13 mouse cellular contexts compared by ENCODE assay signal in the genomic region with DNA sequence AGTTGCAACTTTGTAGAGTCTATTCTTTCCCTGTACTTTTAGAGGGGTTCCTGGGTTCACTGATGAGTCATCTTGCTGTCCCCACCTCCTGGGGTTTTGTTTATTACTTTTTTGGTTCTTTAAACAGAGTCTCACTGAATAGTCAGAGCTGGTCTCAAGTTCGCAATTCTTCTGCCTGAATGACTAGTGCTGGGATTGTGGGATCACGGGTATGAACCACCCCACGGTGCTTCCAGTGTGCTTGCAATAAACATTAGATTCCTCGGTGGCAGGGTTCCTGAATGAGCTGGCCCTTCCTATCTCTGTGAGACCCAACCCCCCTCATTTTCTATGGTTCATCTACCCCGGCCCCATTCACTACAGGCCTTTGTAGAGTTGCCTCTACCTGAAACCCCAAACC. TPM values are rescaled to one million over a fixed set of nuclear protein-coding genes. Genes with fewer than 3 reads are reported as not detected.
DNase-seq lines count a peak whose midpoint lies in the region; ATAC-seq lines count a peak whose summit lies in the region.
"Had no signal": no experiment of that assay in that cellular context is flagged by ENCODE, and none has a peak within 500 bp of the region (broad histone marks: within the 10 kb centered on the region; RNA-seq: fewer than 3 reads in every experiment).

No protein-coding gene starts in this region.

- no peak overlapping the region for H3K27ac ChIP-seq in heart, embryonic 12.5 days (ENCODE audit: poor library complexity, severe bottlenecking)
- H3K27ac ChIP-seq in kidney, embryonic 16.5 days (ENCODE audit: low read length): peak overlapping the region; percentile 81; the same call in 1 of the 2 replicates
- no peak overlapping the region for H3K27ac ChIP-seq in midbrain, embryonic 11.5 days (ENCODE audit: low read depth, low read length)
- H3K27ac ChIP-seq: hindbrain, embryonic 14.5 days; liver, embryonic 15.5 days; neural tube, embryonic 12.5 days had no signal

- DNase-seq in heart, adult 11 months: peak; percentile 90
- no peak for DNase-seq in kidney, postnatal 10 days
- DNase-seq in A20 (ENCODE audit: low read depth, low spot score): peak; percentile 56
- peak; percentile 79 for DNase-seq in NIH3T3 (ENCODE audit: low read depth)
- no peak for DNase-seq in midbrain, embryonic 11.5 days (ENCODE audit: low spot score, missing footprints)
- DNase-seq in ovary, postnatal 36 days (ENCODE audit: low spot score): no peak
- DNase-seq: left cerebral cortex, postnatal 4 days had no signal

- H3K9me3 ChIP-seq in heart, embryonic 12.5 days (replicated peaks): no peaks in the 10 kb centered on the region
- no peaks in the 10 kb centered on the region for H3K9me3 ChIP-seq in kidney, embryonic 16.5 days (ENCODE audit: low read length)
- no peaks in the 10 kb centered on the region for H3K9me3 ChIP-seq in midbrain, embryonic 11.5 days (ENCODE audit: control insufficient read depth, low read length)
- H3K9me3 ChIP-seq: liver, embryonic 15.5 days; midbrain, embryonic 15.5 days; neural tube, embryonic 12.5 days had no signal

- no peaks in the 10 kb centered on the region for H3K27me3 ChIP-seq in heart, embryonic 12.5 days (replicated peaks)
- no peaks in the 10 kb centered on the region for H3K27me3 ChIP-seq in kidney, embryonic 16.5 days (ENCODE audit: insufficient read depth, low read length)
- H3K27me3 ChIP-seq in midbrain, embryonic 11.5 days (ENCODE audit: control insufficient read depth, insufficient read depth, low read length): no peaks in the 10 kb centered on the region
- H3K27me3 ChIP-seq: midbrain, embryonic 15.5 days; neural tube, embryonic 12.5 days had no signal

- H3K9ac ChIP-seq in heart, embryonic 12.5 days: no peak overlapping the region
- no peak overlapping the region for H3K9ac ChIP-seq in kidney, embryonic 16.5 days (replicated peaks; ENCODE audit: low read length)
- no peak overlapping the region for H3K9ac ChIP-seq in midbrain, embryonic 11.5 days (ENCODE audit: low read length)

- no peak overlapping the region for H3K4me3 ChIP-seq in heart, embryonic 12.5 days
- no peak overlapping the region for H3K4me3 ChIP-seq in kidney, embryonic 16.5 days (ENCODE audit: low read length)
- H3K4me3 ChIP-seq in midbrain, embryonic 11.5 days (ENCODE audit: low read depth, low read length): no peak overlapping the region
- H3K4me3 ChIP-seq: liver, embryonic 15.5 days; midbrain, embryonic 15.5 days had no signal

- peaks cover 34% of the 10 kb centered on the region for H3K36me3 ChIP-seq in heart, embryonic 12.5 days
- peaks cover 32% of the 10 kb centered on the region for H3K36me3 ChIP-seq in kidney, embryonic 16.5 days (ENCODE audit: insufficient read depth, low read length)
- H3K36me3 ChIP-seq in midbrain, embryonic 11.5 days (ENCODE audit: control insufficient read depth, insufficient read depth, low read length): peaks cover 23% of the 10 kb centered on the region

- no peak for ATAC-seq in heart, embryonic 12.5 days (ENCODE audit: insufficient number of reproducible peaks, low FRiP score)
- ATAC-seq in kidney, embryonic 16.5 days (ENCODE audit: low FRiP score, low TSS enrichment): no peak
- ATAC-seq in midbrain, embryonic 11.5 days (ENCODE audit: low FRiP score): no peak

- peaks cover 15% of the 10 kb centered on the region for H3K4me1 ChIP-seq in heart, embryonic 12.5 days (replicated peaks)
- H3K4me1 ChIP-seq in kidney, embryonic 16.5 days (ENCODE audit: insufficient read depth, low read length): peaks cover 13% of the 10 kb centered on the region
- H3K4me1 ChIP-seq in midbrain, embryonic 11.5 days (ENCODE audit: control insufficient read depth, insufficient read depth, low read length): peaks cover 6% of the 10 kb centered on the region; the same call in 1 of the 2 replicates

- WGBS in heart, embryonic 12.5 days: 21% methylated on average over 5 of the region's 5 CpGs
- 27% methylated on average over 5 of the region's 5 CpGs for WGBS in kidney, embryonic 16.5 days
- 27% methylated on average over 5 of the region's 5 CpGs for WGBS in midbrain, embryonic 11.5 days

- no peak overlapping the region for H3K4me2 ChIP-seq in heart, embryonic 12.5 days
- H3K4me2 ChIP-seq in kidney, embryonic 16.5 days (replicated peaks; ENCODE audit: low read depth, low read length): 0 out of 2 replicates have a peak overlapping the region, but pooled peaks have one; percentile 61
- H3K4me2 ChIP-seq in midbrain, embryonic 11.5 days: no peak overlapping the region

RNA-seq across cellular contexts. Expression of gene Thrap3, which starts 25.6 kb away (rescaled TPM):
- 177 and 191 TPM in 2 replicates for polyA plus RNA-seq in heart, embryonic 12.5 days (2016; fragmentation: Nextera tagmentation; extraction: Ambion mirVana)
- 210 and 218 TPM in 2 replicates for polyA plus RNA-seq in kidney, embryonic 16.5 days (2015; fragmentation: Nextera tagmentation; extraction: Ambion mirVana)
- polyA plus RNA-seq in midbrain, embryonic 11.5 days (2014; fragmentation: Nextera tagmentation; extraction: Ambion mirVana): 192 and 219 TPM in 2 replicates

RNA-seq across cellular contexts. Expression of gene Map7d1, which starts 28.0 kb away (rescaled TPM):
- 73.9 and 76.4 TPM in 2 replicates for polyA plus RNA-seq in heart, embryonic 12.5 days (2016; fragmentation: Nextera tagmentation; extraction: Ambion mirVana)
- polyA plus RNA-seq in kidney, embryonic 16.5 days (2015; fragmentation: Nextera tagmentation; extraction: Ambion mirVana): 31.5 and 32.2 TPM in 2 replicates
- 61.8 and 68.7 TPM in 2 replicates for polyA plus RNA-seq in midbrain, embryonic 11.5 days (2014; fragmentation: Nextera tagmentation; extraction: Ambion mirVana)

RNA-seq across cellular contexts. Expression of gene Trappc3, which starts 34.0 kb away (rescaled TPM):
- polyA plus RNA-seq in heart, embryonic 12.5 days (2016; fragmentation: Nextera tagmentation; extraction: Ambion mirVana): 68.0 and 68.7 TPM in 2 replicates
- polyA plus RNA-seq in kidney, embryonic 16.5 days (2015; fragmentation: Nextera tagmentation; extraction: Ambion mirVana): 113 and 120 TPM in 2 replicates
- 37.1 and 38.9 TPM in 2 replicates for polyA plus RNA-seq in midbrain, embryonic 11.5 days (2014; fragmentation: Nextera tagmentation; extraction: Ambion mirVana)

RNA-seq across cellular contexts. Expression of gene Col8a2, which starts 58.4 kb away (rescaled TPM):
- polyA plus RNA-seq in heart, embryonic 12.5 days (2016; fragmentation: Nextera tagmentation; extraction: Ambion mirVana): 4.7 and 4.9 TPM in 2 replicates
- 11.1 and 11.4 TPM in 2 replicates for polyA plus RNA-seq in kidney, embryonic 16.5 days (2015; fragmentation: Nextera tagmentation; extraction: Ambion mirVana)
- 9.1 and 9.5 TPM in 2 replicates for polyA plus RNA-seq in midbrain, embryonic 11.5 days (2014; fragmentation: Nextera tagmentation; extraction: Ambion mirVana)

Comparison
In these comparisons a context has a peak if more than half of its experiments do, and no peak if none do; other contexts are left out.
1. DNase-seq: peak in heart, adult 11 months (single experiment), A20 (single experiment) and NIH3T3 (single experiment); none in kidney, postnatal 10 days (single experiment), midbrain, embryonic 11.5 days (single experiment) and ovary, postnatal 36 days (single experiment).